Mouse (Mus musculus) embryonic facial prominence, embryonic 12.5 days (tissue): Measurements from ENCODE around the gene Gjc2. TPM values are rescaled to one million over a fixed set of nuclear protein-coding genes. Genes with fewer than 3 reads are reported as not detected.
A peak's percentile ranks its signal among the peaks of the same experiment; 100 is the strongest.

Experiments
- ATAC-seq: fragments of 200-750 bp; cut with Nextera tagmentation; 2 replicates; pipeline ENCODE4 v1.8.0; 2017; ENCODE audit not compliant: insufficient number of reproducible peaks, insufficient read depth, low FRiP score, low TSS enrichment
- H3K27ac ChIP-seq: fragments of 300-500 bp; sonication (generic); 2 replicates; pipeline ENCODE4 v1.5.1; 2016; ENCODE audit warnings: mild to moderate bottlenecking
- H3K27me3 ChIP-seq: fragments of 300-500 bp; sonication (generic); 2 replicates; pipeline ENCODE4 v1.6.1; 2016; ENCODE audit warnings: mild to moderate bottlenecking, moderate library complexity
- H3K36me3 ChIP-seq: fragments of 300-500 bp; sonication (generic); 2 replicates; pipeline ENCODE4 v1.6.1; 2016; ENCODE audit warnings: mild to moderate bottlenecking
- H3K4me1 ChIP-seq: fragments of 300-500 bp; sonication (generic); 2 replicates; pipeline ENCODE4 v1.6.1; 2016
- H3K4me2 ChIP-seq: fragments of 300-500 bp; sonication (generic); replicated peaks from 2 replicates; pipeline ENCODE4 v1.6.1; 2016; ENCODE audit warnings: mild to moderate bottlenecking, moderate library complexity
- H3K4me3 ChIP-seq: fragments of 300-500 bp; sonication (generic); 2 replicates; pipeline ENCODE4 v1.5.1; 2016; ENCODE audit warnings: mild to moderate bottlenecking
- H3K9ac ChIP-seq: fragments of 300-500 bp; sonication (generic); 2 replicates; pipeline ENCODE4 v1.6.1; 2016; ENCODE audit warnings: mild to moderate bottlenecking, moderate library complexity
- H3K9me3 ChIP-seq: fragments of 300-500 bp; sonication (generic); 2 replicates; pipeline ENCODE4 v1.6.1; 2016; ENCODE audit warnings: mild to moderate bottlenecking, moderate library complexity
- WGBS: fragments of 180-500 bp; shearing (Covaris S2); methylation state at CpG from one replicate; pipeline ENCODE4 v1.1.7; 2016; 5-methylcytosine and 5-hydroxymethylcytosine counted together
- polyA plus RNA-seq: library from polyadenylated mRNA; unstranded; fragments of >200 nt; fragmentation: Nextera tagmentation; extraction: Ambion mirVana; gene quantifications from 2 replicates; pipeline ENCODE4 v1.2.1, GENCODE M21; 2016

Gene Gjc2
- polyA plus RNA-seq: 0.50 and 1.00 TPM in 2 replicates

DNA sequence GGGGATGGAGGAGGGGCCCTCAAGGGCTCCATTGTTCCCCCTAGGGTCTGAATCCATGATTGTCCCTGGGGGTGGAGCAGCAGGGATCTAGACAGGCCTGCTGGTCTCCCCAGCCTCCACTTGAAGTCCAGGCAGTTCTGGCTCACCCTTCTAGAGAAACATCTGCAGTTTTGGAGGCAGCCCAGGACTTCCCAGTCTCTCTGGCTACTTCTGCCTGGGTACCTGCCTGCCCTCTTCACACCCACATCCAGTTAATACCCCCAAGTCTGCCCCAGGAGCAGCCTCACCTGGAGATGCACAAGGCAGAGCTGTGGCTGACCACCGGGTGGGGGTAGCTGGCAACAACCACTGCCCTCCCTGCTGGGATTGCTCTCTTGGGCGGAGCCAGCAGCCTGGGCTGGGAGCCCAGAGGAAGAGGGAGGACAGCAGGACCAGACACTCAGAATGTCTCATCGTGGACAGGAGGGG is at the start of gene Gjc2:
Gene Gjc2, minus strand, starts transcription at position 350 of the 468 bp plus-strand sequence.
- Histone ChIP-seq H3K36me3 (peaks cover 31% of the 10 kb centered on the region), H3K27ac (no peak within 1 kb of the TSS), H3K4me2 (no peak within 1 kb of the TSS), H3K9me3 (no peaks in the 10 kb centered on the region), H3K4me1 (no peaks in the 10 kb centered on the region), H3K27me3 (peaks cover 22% of the 10 kb centered on the region), H3K4me3 (no peak within 1 kb of the TSS), H3K9ac (no peak within 1 kb of the TSS)
- no peak for ATAC-seq
- 49% methylated on average over 3 of the region's 3 CpGs for WGBS

- H3K36me3 ChIP-seq: no peaks in the 10 kb centered on the region
- H3K4me2 ChIP-seq: no peak overlapping the region
- H3K9ac ChIP-seq: no peak overlapping the region
- H3K9me3 ChIP-seq: no peaks in the 10 kb centered on the region
- no peak overlapping the region for H3K4me3 ChIP-seq
- H3K4me1 ChIP-seq: 0 out of 2 replicates have a peak, but pooled peaks cover 8% of the 10 kb centered on the region
- no peak overlapping the region for H3K27ac ChIP-seq
- 69% methylated on average over 2 of the region's 2 CpGs for WGBS
- no peaks in the 10 kb centered on the region for H3K27me3 ChIP-seq
- no peak for ATAC-seq
Observed at GRCm38 (mm10) chr11:59232797-59233196, 49.8 kb upstream of the Gjc2 start.

- H3K36me3 ChIP-seq: no peaks in the 10 kb centered on the region
- WGBS: 10% methylated on average over 7 of the region's 7 CpGs
- no peak overlapping the region for H3K9ac ChIP-seq
- H3K27ac ChIP-seq: no peak overlapping the region
- peaks cover 22% of the 10 kb centered on the region for H3K4me1 ChIP-seq
- no peak overlapping the region for H3K4me3 ChIP-seq
- H3K27me3 ChIP-seq: no peaks in the 10 kb centered on the region
- H3K9me3 ChIP-seq: no peaks in the 10 kb centered on the region
- H3K4me2 ChIP-seq: no peak overlapping the region
- ATAC-seq: no peak
Observed at GRCm38 (mm10) chr11:59230144-59230760, 47.2 kb upstream of the Gjc2 start.

GRCm38 (mm10) chr11:59228122-59228953 is 45.3 kb upstream of the Gjc2 start, which contains the start of gene Arf1:
TSS of gene Arf1 (minus strand) at chr11:59228270.
- Histone ChIP-seq H3K4me2 (peak within 1 kb of the TSS; percentile 72), H3K4me1 (peaks cover 33% of the 10 kb centered on the region), H3K9ac (peak within 1 kb of the TSS; percentile 97), H3K27ac (peak within 1 kb of the TSS; percentile 97), H3K9me3 (no peaks in the 10 kb centered on the region), H3K27me3 (no peaks in the 10 kb centered on the region), H3K36me3 (no peaks in the 10 kb centered on the region), H3K4me3 (peak within 1 kb of the TSS; percentile 77)
- WGBS: 5% methylated on average over 53 of the region's 59 CpGs
- ATAC-seq: peak; percentile 93

DNA sequence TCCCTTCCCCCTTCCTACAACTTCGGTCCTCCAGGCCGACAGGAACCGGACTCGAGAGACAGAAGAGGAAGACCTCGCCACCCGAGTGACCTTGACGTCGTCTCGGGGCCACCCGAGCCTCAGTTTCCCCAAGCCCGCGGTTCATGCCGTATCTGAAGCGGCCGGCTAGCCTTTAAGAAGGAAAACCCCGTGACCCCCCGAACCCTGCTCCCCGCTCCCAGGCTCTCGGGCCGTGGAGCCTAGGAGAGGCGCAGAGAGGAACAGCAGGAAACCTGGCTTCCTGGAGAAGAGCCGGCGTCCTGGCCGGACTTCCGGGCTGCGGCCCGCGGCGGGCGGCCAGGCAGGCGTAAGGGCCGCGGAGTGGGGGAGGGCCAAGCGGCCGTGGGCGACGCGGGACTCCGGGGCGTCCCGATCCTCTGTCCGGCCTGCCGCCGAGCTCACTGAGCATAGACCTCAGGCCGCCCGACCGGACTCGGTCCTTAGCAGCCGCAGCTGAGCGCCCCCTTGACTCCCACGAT is 44.6 kb upstream of the Gjc2 start:
- peak overlapping the region; percentile 97 for H3K9ac ChIP-seq
- H3K4me2 ChIP-seq: peak overlapping the region; percentile 72
- peak; percentile 70 for ATAC-seq
- H3K4me3 ChIP-seq: peak overlapping the region; percentile 77
- H3K9me3 ChIP-seq: no peaks in the 10 kb centered on the region
- peak overlapping the region; percentile 97 for H3K27ac ChIP-seq
- H3K27me3 ChIP-seq: no peaks in the 10 kb centered on the region
- H3K4me1 ChIP-seq: peaks cover 35% of the 10 kb centered on the region
- no peaks in the 10 kb centered on the region for H3K36me3 ChIP-seq
- WGBS: under 1% methylated on average over 50 of the region's 51 CpGs

DNA sequence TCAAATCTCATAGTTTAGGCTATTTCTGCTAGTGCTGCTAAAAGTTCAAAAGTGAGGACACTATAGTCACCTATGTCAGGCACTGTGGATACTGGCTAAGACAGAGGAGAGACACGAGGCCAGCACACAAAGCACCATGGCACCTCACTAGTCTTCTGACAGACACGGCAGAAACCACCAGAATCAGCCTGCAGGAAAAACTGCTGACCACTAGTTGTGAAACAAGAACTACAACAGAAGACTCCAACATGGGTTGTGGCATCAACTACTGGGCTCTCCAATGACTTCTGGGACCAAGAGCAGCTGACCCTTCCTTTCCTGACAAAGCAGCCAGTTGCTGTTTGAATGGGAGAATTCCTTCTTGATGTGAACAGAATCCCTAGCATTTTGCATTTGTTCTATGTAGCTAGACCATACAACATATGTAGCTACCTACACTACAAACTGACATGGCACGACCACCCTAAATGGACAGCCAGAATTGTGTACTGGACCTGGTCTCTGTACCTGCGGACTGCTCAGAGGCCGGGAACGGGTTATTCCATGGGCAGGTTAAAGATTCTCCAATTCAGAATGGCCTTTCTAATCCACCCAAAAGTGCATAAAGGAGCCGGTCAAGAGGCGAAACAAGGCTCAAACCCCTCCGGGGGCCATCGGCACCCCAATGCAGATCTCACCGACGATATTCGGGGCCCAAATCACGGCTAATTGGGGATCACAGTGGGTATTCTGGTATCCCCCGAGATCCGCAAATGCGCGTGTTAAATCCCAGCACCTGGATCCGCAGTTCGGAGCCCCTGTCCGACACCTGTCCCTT is 44.0 kb upstream of the Gjc2 start:
- no peaks in the 10 kb centered on the region for H3K27me3 ChIP-seq
- peak overlapping the region; percentile 97 for H3K27ac ChIP-seq
- H3K36me3 ChIP-seq: no peaks in the 10 kb centered on the region
- H3K9ac ChIP-seq: peak overlapping the region; percentile 97
- no peak for ATAC-seq
- H3K4me1 ChIP-seq: peaks cover 35% of the 10 kb centered on the region
- no peaks in the 10 kb centered on the region for H3K9me3 ChIP-seq
- 4% methylated on average over 21 of the region's 21 CpGs for WGBS
- H3K4me2 ChIP-seq: peak overlapping the region; percentile 72
- H3K4me3 ChIP-seq: peak overlapping the region; percentile 77

GRCm38 (mm10) chr11:59226251-59226650 is 43.2 kb upstream of the Gjc2 start:
- 64% methylated on average over 3 of the region's 3 CpGs for WGBS
- no peak overlapping the region for H3K27ac ChIP-seq

GRCm38 (mm10) chr11:59225167-59225566 is 42.2 kb upstream of the Gjc2 start:
- Histone ChIP-seq H3K9me3 (no peaks in the 10 kb centered on the region), H3K4me3 (0 out of 2 replicates have a peak overlapping the region, but pooled peaks have one; percentile 2), H3K27ac (no peak overlapping the region), H3K4me1 (peaks cover 35% of the 10 kb centered on the region), H3K27me3 (no peaks in the 10 kb centered on the region), H3K9ac (no peak overlapping the region), H3K4me2 (peak overlapping the region; percentile 72), H3K36me3 (peaks cover 11% of the 10 kb centered on the region; the same call in 1 of the 2 replicates)
- ATAC-seq: no peak
- 64% methylated on average over 2 of the region's 2 CpGs for WGBS

More at GRCm38 (mm10) chr11:59226251-59226650, 43.2 kb upstream of the Gjc2 start:
- Histone ChIP-seq H3K36me3 (0 out of 2 replicates have a peak, but pooled peaks cover 2% of the 10 kb centered on the region), H3K9ac (peak overlapping the region; percentile 97), H3K4me2 (peak overlapping the region; percentile 72), H3K27me3 (no peaks in the 10 kb centered on the region), H3K4me3 (peak overlapping the region; percentile 77), H3K4me1 (peaks cover 35% of the 10 kb centered on the region), H3K9me3 (no peaks in the 10 kb centered on the region)
- ATAC-seq: no peak

DNA sequence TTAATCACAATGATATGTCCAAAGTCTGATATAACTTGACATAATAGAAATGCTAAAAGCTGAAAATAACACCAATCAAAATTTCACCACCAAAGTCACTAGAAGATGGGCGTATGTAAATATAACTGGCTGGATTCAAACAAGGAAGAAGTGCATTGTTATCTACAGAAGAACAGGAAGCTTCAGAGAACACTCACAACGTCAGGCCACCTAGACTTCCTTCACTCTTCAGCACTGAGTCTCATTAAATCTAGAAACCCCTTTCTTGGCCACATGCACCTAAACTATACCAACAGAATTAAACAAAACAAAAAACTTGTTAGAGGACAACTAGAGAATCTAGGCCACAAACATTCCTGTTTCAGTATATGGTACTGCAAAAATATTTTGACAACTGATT is 41.5 kb upstream of the Gjc2 start:
- no peaks in the 10 kb centered on the region for H3K27me3 ChIP-seq
- no peak overlapping the region for H3K9ac ChIP-seq
- H3K27ac ChIP-seq: no peak overlapping the region
- 75% methylated on average over 2 of the region's 2 CpGs for WGBS
- H3K36me3 ChIP-seq: peaks cover 17% of the 10 kb centered on the region
- ATAC-seq: no peak
- peaks cover 35% of the 10 kb centered on the region for H3K4me1 ChIP-seq
- no peak overlapping the region for H3K4me3 ChIP-seq
- no peak overlapping the region for H3K4me2 ChIP-seq
- no peaks in the 10 kb centered on the region for H3K9me3 ChIP-seq

GRCm38 (mm10) chr11:59224025-59224424 is 41.0 kb upstream of the Gjc2 start:
- Histone ChIP-seq H3K9ac (0 out of 2 replicates have a peak overlapping the region, but pooled peaks have one; percentile 10), H3K4me1 (peaks cover 34% of the 10 kb centered on the region), H3K27me3 (no peaks in the 10 kb centered on the region), H3K4me2 (0 out of 2 replicates have a peak overlapping the region, but pooled peaks have one; percentile 3), H3K4me3 (no peak overlapping the region), H3K9me3 (no peaks in the 10 kb centered on the region), H3K36me3 (peaks cover 19% of the 10 kb centered on the region), H3K27ac (no peak overlapping the region)
- 92% methylated on average over 3 of the region's 3 CpGs for WGBS
- ATAC-seq: no peak

DNA sequence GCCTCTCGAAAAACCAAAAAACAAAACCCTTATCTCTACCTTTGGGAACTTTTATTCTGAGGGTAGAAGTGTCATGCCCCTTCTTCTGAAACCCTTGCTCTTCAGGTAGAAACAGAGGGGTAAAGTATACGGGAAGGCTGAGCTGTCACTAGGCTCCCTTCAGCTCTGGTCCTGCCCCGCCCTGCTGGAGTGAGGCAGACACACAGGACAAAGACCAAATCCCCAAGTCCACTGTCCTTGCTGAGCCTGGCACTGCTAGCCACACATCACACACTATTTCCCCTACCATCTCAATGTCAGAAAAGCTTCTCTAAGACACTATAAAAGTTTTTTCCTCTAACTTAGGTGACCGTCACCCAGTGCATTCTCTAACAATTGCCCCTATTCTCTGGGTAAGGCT is 39.3 kb upstream of the Gjc2 start:
- Histone ChIP-seq H3K4me3 (no peak overlapping the region), H3K4me2 (no peak overlapping the region), H3K9me3 (no peaks in the 10 kb centered on the region), H3K27ac (no peak overlapping the region), H3K27me3 (no peaks in the 10 kb centered on the region), H3K4me1 (peaks cover 36% of the 10 kb centered on the region), H3K9ac (no peak overlapping the region), H3K36me3 (peaks cover 23% of the 10 kb centered on the region)
- ATAC-seq: no peak
- WGBS: 92% methylated on average over 4 of the region's 4 CpGs
